ENCODE assay signal across 14 mouse cellular contexts in the genomic region with DNA sequence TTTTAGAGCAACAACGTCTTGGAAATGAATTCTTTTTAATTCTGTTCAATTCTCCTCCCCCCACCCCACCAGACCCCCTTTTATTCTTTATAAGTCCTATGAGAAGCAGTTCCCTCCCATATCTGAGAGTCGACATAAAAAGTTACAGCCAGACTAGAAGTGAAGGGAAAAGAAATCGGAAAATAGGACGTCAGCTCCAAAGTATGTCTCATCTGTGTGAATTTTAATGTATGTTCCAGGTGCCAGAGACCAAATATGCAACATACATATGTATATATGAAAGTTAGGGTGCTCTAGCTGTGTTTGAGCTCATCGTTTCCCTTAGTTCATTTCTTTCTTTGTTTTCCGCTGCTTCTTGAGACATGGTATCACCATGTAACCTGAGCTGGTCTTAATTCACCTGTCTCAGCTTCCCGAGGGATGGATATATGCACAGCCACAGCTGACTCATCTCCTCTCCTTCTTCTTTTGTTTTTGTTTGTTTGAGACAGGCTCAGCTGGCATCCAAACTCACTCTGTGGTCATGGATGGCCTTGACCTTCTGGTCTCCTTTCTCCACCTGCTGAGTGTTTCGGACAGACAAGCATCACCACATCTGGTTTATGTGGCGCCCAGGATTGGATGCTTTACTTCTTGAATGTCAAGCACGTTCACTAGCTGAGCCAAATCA.
"Had no signal": no experiment of that assay in that cellular context is flagged by ENCODE, and none has a peak within 500 bp of the region (broad histone marks: within the 10 kb centered on the region; RNA-seq: fewer than 3 reads in every experiment).

No protein-coding gene starts in this region.

- H3K36me3 ChIP-seq: liver, embryonic 13.5 days; midbrain, embryonic 10.5 days; midbrain, embryonic 13.5 days had no signal

- H3K9me3 ChIP-seq: liver, embryonic 13.5 days had no signal

- ATAC-seq: lung, postnatal 0 days; midbrain, embryonic 13.5 days; midbrain, embryonic 16.5 days had no signal

- DNase-seq: kidney, adult 18-20 months; kidney, postnatal 25 days; layer of hippocampus, adult 9-11 months; liver, embryonic 13.5 days; thymus, adult 18-20 months; thymus, postnatal 4 days had no signal

- H3K27me3 ChIP-seq: liver, embryonic 13.5 days; midbrain, embryonic 13.5 days had no signal

- H3K9ac ChIP-seq: liver, embryonic 13.5 days; lung, embryonic 14.5 days; midbrain, embryonic 13.5 days had no signal

- H3K27ac ChIP-seq: kidney, postnatal 0 days; layer of hippocampus, adult 2 months; liver, embryonic 13.5 days; midbrain, embryonic 10.5 days; midbrain, embryonic 13.5 days had no signal

- H3K4me1 ChIP-seq: liver, embryonic 13.5 days; megakaryocyte, embryonic 14.5 days had no signal

- H3K4me2 ChIP-seq: liver, embryonic 13.5 days; lung, embryonic 14.5 days; midbrain, embryonic 13.5 days had no signal

- H3K4me3 ChIP-seq: layer of hippocampus, adult 2 months; liver, embryonic 13.5 days; megakaryocyte, embryonic 14.5 days; midbrain, embryonic 10.5 days; midbrain, embryonic 13.5 days had no signal
